Mouse (Mus musculus) thymus, postnatal 0 days (tissue): ENCODE measurements at regions not wholly inside any gene's neighbourhood (a gene's known extent, or its start where the extent isn't known, plus 50 kb on each side); places are given as distances from the start of the nearest gene placed in this dataset.
A peak's percentile ranks its signal among the peaks of the same experiment; 100 is the strongest.

Experiments used
- DNase-seq: peaks from one replicate; pipeline ENCODE4 v3.0.0-alpha.2; 2015; ENCODE audit warnings: low spot score

- DNase-seq, result no peak
Measured at GRCm38 (mm10) chr2:108032301-108033013, 742.0 kb downstream of the Kcna4 start.

GRCm38 (mm10) chr2:108033328-108034182 lies 743.1 kb downstream of the Kcna4 start:
- no peak for DNase-seq

- no peak for DNase-seq
Measured at GRCm38 (mm10) chr2:108034882-108035281, 744.4 kb downstream of the Kcna4 start.

GRCm38 (mm10) chr2:108042086-108042485 lies 751.6 kb downstream of the Kcna4 start:
- DNase-seq, result no peak

- DNase-seq, result no peak
Measured at GRCm38 (mm10) chr2:108044885-108045284, 754.4 kb downstream of the Kcna4 start.

GRCm38 (mm10) chr2:108045997-108046396 lies 755.6 kb downstream of the Kcna4 start:
- no peak for DNase-seq

- DNase-seq, result peak; percentile 16
Measured at GRCm38 (mm10) chr2:108062751-108063150, 772.3 kb downstream of the Kcna4 start.

- DNase-seq, result no peak
Measured at GRCm38 (mm10) chr2:108083911-108084310, 793.5 kb downstream of the Kcna4 start.

GRCm38 (mm10) chr2:108090266-108090665 lies 799.8 kb downstream of the Kcna4 start:
- no peak for DNase-seq

GRCm38 (mm10) chr2:108097026-108097425 lies 806.6 kb downstream of the Kcna4 start:
- no peak for DNase-seq

GRCm38 (mm10) chr2:108110140-108110539 lies 819.7 kb downstream of the Kcna4 start:
- DNase-seq, result no peak

- no peak for DNase-seq
Measured at GRCm38 (mm10) chr2:108145694-108146093, 855.3 kb downstream of the Kcna4 start.

- no peak for DNase-seq
Measured at GRCm38 (mm10) chr2:108148221-108148620, 857.8 kb downstream of the Kcna4 start.

GRCm38 (mm10) chr2:108156189-108156588 lies 865.8 kb downstream of the Kcna4 start:
- no peak for DNase-seq

- DNase-seq, result no peak
Measured at GRCm38 (mm10) chr2:108157731-108158130, 867.3 kb downstream of the Kcna4 start.

GRCm38 (mm10) chr2:108158311-108158710 lies 867.9 kb downstream of the Kcna4 start:
- DNase-seq, result no peak

GRCm38 (mm10) chr2:108160865-108161264 lies 870.4 kb downstream of the Kcna4 start:
- DNase-seq, result no peak

- no peak for DNase-seq
Measured at GRCm38 (mm10) chr2:108165085-108165484, 874.6 kb downstream of the Kcna4 start.
